Mouse (Mus musculus) liver, embryonic 15.5 days (tissue): ENCODE results near the gene Agtr2. TPM values are rescaled to one million over a fixed set of nuclear protein-coding genes. Genes with fewer than 3 reads are reported as not detected.
"Not testable (repeated sequence)": the region's sequence is repeated elsewhere in the genome, so short reads cannot be mapped to it uniquely, and the experiment has no call there.

Source experiments
- ATAC-seq: fragments of 200-750 bp; cut with Nextera tagmentation; 2 replicates; pipeline ENCODE4 v1.8.0; 2017; ENCODE audit warnings: moderate number of reproducible peaks, mild to moderate bottlenecking, moderate library complexity; ENCODE audit not compliant: insufficient read depth
- H3K27ac ChIP-seq: fragments of 300-500 bp; sonication (generic); replicated peaks from 2 replicates; pipeline ENCODE4 v1.5.1; 2015; ENCODE audit warnings: mild to moderate bottlenecking, inconsistent platforms
- H3K27me3 ChIP-seq: fragments of 300-500 bp; sonication (generic); 2 replicates; pipeline ENCODE4 v1.6.1; 2015; ENCODE audit warnings: mild to moderate bottlenecking, inconsistent platforms
- H3K36me3 ChIP-seq: fragments of 300-500 bp; sonication (generic); replicated peaks from 2 replicates; pipeline ENCODE4 v1.6.1; 2015; ENCODE audit warnings: moderate library complexity, mild to moderate bottlenecking, inconsistent platforms
- H3K4me1 ChIP-seq: fragments of 300-500 bp; sonication (generic); replicated peaks from 2 replicates; pipeline ENCODE4 v1.6.1; 2015; ENCODE audit warnings: inconsistent platforms
- H3K4me2 ChIP-seq: fragments of 300-500 bp; sonication (generic); 2 replicates; pipeline ENCODE4 v1.6.1; 2015; ENCODE audit warnings: moderate library complexity, mild to moderate bottlenecking, inconsistent platforms
- H3K4me3 ChIP-seq: fragments of 300-500 bp; sonication (generic); replicated peaks from 2 replicates; pipeline ENCODE4 v1.5.1; 2015; ENCODE audit warnings: mild to moderate bottlenecking, inconsistent platforms
- H3K9ac ChIP-seq: fragments of 300-500 bp; sonication (generic); 2 replicates; pipeline ENCODE4 v1.6.1; 2015; ENCODE audit warnings: moderate library complexity, mild to moderate bottlenecking, inconsistent platforms
- H3K9me3 ChIP-seq: fragments of 300-500 bp; sonication (generic); replicated peaks from 2 replicates; pipeline ENCODE4 v1.6.1; 2016; ENCODE audit warnings: inconsistent platforms
- WGBS: fragments of 180-500 bp; shearing (Covaris S2); methylation state at CpG from one replicate; pipeline ENCODE4 v1.1.7; 2015; ENCODE audit warnings: mixed read lengths; ENCODE audit not compliant: insufficient replicate concordance; 5-methylcytosine and 5-hydroxymethylcytosine counted together
- polyA plus RNA-seq: library from polyadenylated mRNA; unstranded; fragments of >200 nt; fragmentation: Nextera tagmentation; extraction: Ambion mirVana; gene quantifications from 2 replicates; pipeline ENCODE4 v1.2.1, GENCODE M21; 2015

Agtr2 gene
- polyA plus RNA-seq, result 1.5 and 2.2 TPM in 2 replicates

- H3K36me3 ChIP-seq, result no peaks in the 10 kb centered on the region
- no peaks in the 10 kb centered on the region for H3K27me3 ChIP-seq
- H3K4me3 ChIP-seq, result no peak within 1 kb of the TSS
- H3K9ac ChIP-seq, result no peak within 1 kb of the TSS
- no peak within 1 kb of the TSS for H3K27ac ChIP-seq
- no peaks in the 10 kb centered on the region for H3K9me3 ChIP-seq
- H3K4me2 ChIP-seq, result no peak within 1 kb of the TSS
- no peaks in the 10 kb centered on the region for H3K4me1 ChIP-seq
- ATAC-seq, result no peak
- 58% methylated on average over 5 of the region's 5 CpGs for WGBS
These were observed at the start of gene Agtr2 for GRCm38 (mm10) chrX:21484414-21484813. Agtr2 (plus strand) TSS chrX:21484544.

DNA sequence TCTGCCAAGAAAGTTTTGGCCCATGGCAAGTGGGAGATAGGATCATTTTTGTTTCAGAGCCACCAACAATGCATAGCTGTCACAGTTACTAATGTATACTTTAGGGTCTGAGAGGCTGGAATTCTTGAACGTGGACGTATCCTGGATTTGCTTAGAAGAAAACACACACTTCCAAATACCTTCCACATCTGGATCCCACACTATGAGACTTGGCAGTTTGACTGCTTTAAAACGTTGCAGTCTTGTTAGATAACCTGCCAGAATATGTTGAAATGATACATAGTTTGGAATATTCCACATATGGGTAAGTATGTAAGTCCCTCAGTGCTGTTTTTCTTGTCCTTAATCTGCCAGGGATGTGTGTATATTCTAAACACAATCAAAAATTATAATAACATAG lies 31.8 kb upstream of the Agtr2 start:
- H3K9ac ChIP-seq, result no peak overlapping the region
- no peak for ATAC-seq

GRCm38 (mm10) chrX:21488111-21488510 lies 3.8 kb downstream of the Agtr2 start:
- ATAC-seq, result no peak
- no peaks in the 10 kb centered on the region for H3K36me3 ChIP-seq
- H3K4me1 ChIP-seq, result no peaks in the 10 kb centered on the region
- H3K4me3 ChIP-seq, result no peak overlapping the region
- no peak overlapping the region for H3K4me2 ChIP-seq
- no peaks in the 10 kb centered on the region for H3K9me3 ChIP-seq
- H3K9ac ChIP-seq, result no peak overlapping the region
- no peaks in the 10 kb centered on the region for H3K27me3 ChIP-seq
- 37% methylated on average over 2 of the region's 2 CpGs for WGBS
- H3K27ac ChIP-seq, result no peak overlapping the region

More for the DNA sequence above, 31.8 kb upstream of the Agtr2 start:
- H3K4me3 ChIP-seq, result no peak overlapping the region
- H3K27me3 ChIP-seq, result no peaks in the 10 kb centered on the region
- 35% methylated on average over 3 of the region's 3 CpGs for WGBS
- no peaks in the 10 kb centered on the region for H3K9me3 ChIP-seq
- no peaks in the 10 kb centered on the region for H3K4me1 ChIP-seq
- no peak overlapping the region for H3K4me2 ChIP-seq
- no peak overlapping the region for H3K27ac ChIP-seq
- H3K36me3 ChIP-seq, result no peaks in the 10 kb centered on the region

DNA sequence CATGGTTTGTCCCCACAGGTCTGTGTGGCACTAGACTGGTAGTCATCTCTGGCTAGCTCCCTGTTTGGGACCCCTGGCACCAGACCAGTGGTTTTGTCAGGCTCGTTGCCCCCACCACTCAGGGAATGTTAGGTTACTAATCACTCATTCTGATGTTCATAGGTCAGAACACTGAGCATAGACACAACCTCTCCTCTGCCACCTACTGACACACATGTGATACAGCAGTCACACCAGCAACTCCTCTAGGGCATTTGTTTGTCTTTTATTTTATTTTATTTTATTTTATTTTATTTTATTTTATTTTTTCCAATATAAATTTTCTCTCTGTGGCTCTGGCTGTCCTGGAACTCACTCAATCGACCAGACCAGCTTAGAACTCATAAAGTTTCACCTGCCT lies 15.9 kb downstream of the Agtr2 start:
- WGBS, result 16% methylated on average over 2 of the region's 2 CpGs
- Histone ChIP-seq H3K4me1 (no peaks in the 10 kb centered on the region), H3K36me3 (no peaks in the 10 kb centered on the region), H3K9me3 (no peaks in the 10 kb centered on the region), H3K27ac (no peak overlapping the region), H3K4me3 (no peak overlapping the region), H3K9ac (no peak overlapping the region), H3K27me3 (no peaks in the 10 kb centered on the region), H3K4me2 (no peak overlapping the region)
- no peak for ATAC-seq

DNA sequence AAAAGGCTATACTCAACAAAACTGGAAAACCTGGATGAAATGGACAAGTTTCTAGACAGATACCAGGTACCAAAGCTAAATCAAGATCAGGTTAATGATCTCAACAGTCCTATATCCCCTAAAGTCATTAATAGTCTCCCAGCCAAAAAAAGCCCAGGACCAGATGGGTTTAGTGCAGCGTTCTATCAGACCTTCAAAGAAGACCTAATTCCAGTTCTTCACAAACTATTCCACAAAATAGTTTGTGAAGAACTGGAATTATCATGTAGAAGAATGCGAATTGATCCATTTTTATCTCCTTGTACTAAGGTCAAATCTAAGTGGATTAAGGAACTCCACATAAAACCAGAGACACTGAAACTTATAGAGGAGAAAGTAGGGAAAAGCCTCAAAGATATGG lies 23.0 kb downstream of the Agtr2 start:
- H3K4me1 ChIP-seq, H3K27me3 ChIP-seq, H3K4me2 ChIP-seq, H3K4me3 ChIP-seq, H3K27ac ChIP-seq, H3K9ac ChIP-seq, ATAC-seq, H3K9me3 ChIP-seq, H3K36me3 ChIP-seq: not testable (repeated sequence)
- WGBS, result 55% methylated on average over 2 of the region's 2 CpGs

GRCm38 (mm10) chrX:21522590-21522989 lies 38.2 kb downstream of the Agtr2 start:
- Histone ChIP-seq H3K4me1 (no peaks in the 10 kb centered on the region), H3K4me2 (no peak overlapping the region), H3K27me3 (no peaks in the 10 kb centered on the region), H3K9me3 (no peaks in the 10 kb centered on the region), H3K27ac (no peak overlapping the region), H3K9ac (no peak overlapping the region), H3K4me3 (no peak overlapping the region), H3K36me3 (no peaks in the 10 kb centered on the region)
- ATAC-seq, result no peak
- 54% methylated on average over 4 of the region's 4 CpGs for WGBS

Other genes starting within 250 kb of the Agtr2 start
- not detected in 2 replicates for gene Slc6a14, start 230.4 kb downstream of the Agtr2 start, polyA plus RNA-seq